Mouse (Mus musculus) embryonic facial prominence, embryonic 13.5 days (tissue): ENCODE results near the gene Fpr1. TPM values are rescaled to one million over a fixed set of nuclear protein-coding genes. Genes with fewer than 3 reads are reported as not detected.
A peak's percentile ranks its signal among the peaks of the same experiment; 100 is the strongest.

Source experiments
- ATAC-seq: fragments of 200-750 bp; cut with Nextera tagmentation; 2 replicates; pipeline ENCODE4 v1.8.0; 2017; ENCODE audit warnings: low read depth; ENCODE audit not compliant: insufficient number of reproducible peaks, insufficient read depth, low FRiP score, low TSS enrichment
- H3K27ac ChIP-seq: fragments of 300-500 bp; sonication (generic); 2 replicates; pipeline ENCODE4 v1.5.1; 2015; ENCODE audit warnings: moderate library complexity, mild to moderate bottlenecking, inconsistent platforms
- H3K27me3 ChIP-seq: fragments of 300-500 bp; sonication (generic); 2 replicates; pipeline ENCODE4 v1.6.1; 2015; ENCODE audit warnings: mild to moderate bottlenecking, inconsistent platforms
- H3K36me3 ChIP-seq: fragments of 300-500 bp; sonication (generic); 2 replicates; pipeline ENCODE4 v1.6.1; 2015; ENCODE audit warnings: mild to moderate bottlenecking, inconsistent platforms
- H3K4me1 ChIP-seq: fragments of 300-500 bp; sonication (generic); 2 replicates; pipeline ENCODE4 v1.6.1; 2015; ENCODE audit warnings: inconsistent platforms
- H3K4me2 ChIP-seq: fragments of 300-500 bp; sonication (generic); 2 replicates; pipeline ENCODE4 v1.6.1; 2015; ENCODE audit warnings: moderate library complexity, mild to moderate bottlenecking, inconsistent platforms
- H3K4me3 ChIP-seq: fragments of 300-500 bp; sonication (generic); 2 replicates; pipeline ENCODE4 v1.5.1; 2015; ENCODE audit warnings: mild to moderate bottlenecking, inconsistent platforms
- H3K9ac ChIP-seq: fragments of 300-500 bp; sonication (generic); 2 replicates; pipeline ENCODE4 v1.6.1; 2015; ENCODE audit warnings: mild to moderate bottlenecking, inconsistent platforms
- H3K9me3 ChIP-seq: fragments of 300-500 bp; sonication (generic); 2 replicates; pipeline ENCODE4 v1.6.1; 2016; ENCODE audit warnings: inconsistent platforms
- WGBS: fragments of 180-500 bp; shearing (Covaris S2); methylation state at CpG from one replicate; pipeline ENCODE4 v1.1.7; 2015; ENCODE audit warnings: mixed read lengths; 5-methylcytosine and 5-hydroxymethylcytosine counted together
- microRNA counts: library from miRNA; unstranded; fragments of <30 nt; microRNA quantifications from one replicate; lab custom pipeline; 2016
- microRNA-seq: library from miRNA; unstranded; fragments of <30 nt; microRNA quantifications from one replicate; pipeline ENCODE4, GENCODE M21; 2016
- polyA plus RNA-seq: library from polyadenylated mRNA; unstranded; fragments of >200 nt; fragmentation: Nextera tagmentation; extraction: Ambion mirVana; gene quantifications from 2 replicates; pipeline ENCODE4 v1.2.1, GENCODE M21; 2015

Gene Fpr1
- polyA plus RNA-seq, 1 experiment from 2014 or later = not detected

DNA sequence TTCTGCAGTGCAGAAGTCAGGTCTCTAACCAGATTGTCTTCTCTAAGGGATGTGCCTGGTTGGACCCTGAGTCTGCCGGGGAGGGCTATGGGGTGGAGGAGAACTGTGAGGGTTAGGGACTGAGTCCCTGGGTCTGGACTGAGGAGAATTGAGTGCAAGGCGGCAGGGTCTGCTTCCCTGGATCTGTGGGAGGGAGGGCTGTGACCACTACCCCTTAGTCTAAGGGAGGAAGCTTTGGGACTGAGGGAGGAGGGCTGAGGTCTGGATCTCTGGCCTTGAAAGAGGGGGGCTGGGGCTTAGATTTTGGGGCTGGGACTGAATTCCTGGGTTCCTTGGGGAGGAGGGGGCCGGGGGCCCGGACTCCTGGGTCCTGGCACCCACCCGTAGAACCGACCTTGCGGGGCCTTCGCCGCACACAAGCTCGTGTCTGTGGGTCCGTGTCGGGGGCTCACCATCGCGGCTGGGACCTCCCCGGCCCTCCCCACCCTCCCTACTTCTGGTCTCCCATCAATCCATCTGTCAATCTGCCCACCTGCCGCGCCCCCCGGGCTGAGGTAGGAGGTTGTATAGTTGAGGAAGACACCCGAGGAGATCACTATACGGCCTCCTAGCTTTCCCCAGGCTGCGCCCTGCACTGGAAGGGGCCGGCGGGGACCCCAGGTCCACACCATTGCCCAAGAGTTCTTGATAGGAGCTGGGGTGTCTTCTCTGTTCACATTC, 53.8 kb downstream of the Fpr1 start:
- 53% methylated on average over 23 of the region's 23 CpGs for WGBS
- Histone ChIP-seq H3K36me3 (peaks cover 43% of the 10 kb centered on the region), H3K4me3 (peak overlapping the region; percentile 87), H3K27ac (peak overlapping the region; percentile 100), H3K27me3 (no peaks in the 10 kb centered on the region), H3K4me2 (peak overlapping the region; percentile 87), H3K9ac (peak overlapping the region; percentile 93), H3K4me1 (peaks cover 60% of the 10 kb centered on the region), H3K9me3 (no peaks in the 10 kb centered on the region)
- no peak for ATAC-seq

DNA sequence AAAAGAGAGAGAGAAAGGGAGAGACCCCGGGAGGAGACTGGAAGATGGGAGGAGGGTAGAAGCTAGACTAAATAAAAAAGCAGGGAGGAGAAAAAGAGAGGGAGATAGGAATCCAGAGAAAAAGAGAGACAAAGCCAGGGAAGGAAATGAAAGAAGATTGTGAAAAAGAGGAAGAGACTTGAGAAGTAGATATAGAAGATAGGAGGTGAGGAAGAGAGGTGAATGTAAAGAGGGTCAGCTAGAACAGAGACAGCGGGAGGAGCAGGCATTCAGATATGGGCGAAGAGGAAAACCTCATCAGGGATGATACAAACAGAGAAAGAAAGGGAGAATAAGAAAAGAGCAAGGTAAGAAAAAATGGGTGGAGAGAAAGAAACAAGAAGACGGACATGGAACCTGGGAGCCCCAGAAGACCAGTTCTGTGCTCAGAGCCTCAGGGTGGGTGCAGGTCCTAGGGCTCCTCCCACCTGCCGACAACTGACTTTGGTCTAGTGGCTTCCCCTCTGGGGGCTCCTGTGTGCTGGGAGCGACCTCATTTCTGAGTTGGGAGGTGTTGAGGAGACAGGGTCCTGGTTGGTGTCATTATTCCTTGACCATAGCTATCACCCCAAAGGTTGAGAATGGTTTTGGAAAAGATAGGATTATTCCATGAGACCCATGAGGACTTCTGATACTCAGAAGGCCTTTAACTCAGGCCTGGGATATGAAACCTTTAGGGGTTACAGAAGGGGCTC, 54.5 kb downstream of the Fpr1 start:
- H3K9ac ChIP-seq = peak overlapping the region; percentile 93
- WGBS = 2% methylated on average over 6 of the region's 6 CpGs
- H3K4me2 ChIP-seq = peak overlapping the region; percentile 87
- peaks cover 52% of the 10 kb centered on the region for H3K4me1 ChIP-seq
- H3K36me3 ChIP-seq = peaks cover 40% of the 10 kb centered on the region
- no peaks in the 10 kb centered on the region for H3K27me3 ChIP-seq
- H3K4me3 ChIP-seq = peak overlapping the region; percentile 87
- ATAC-seq = no peak
- no peaks in the 10 kb centered on the region for H3K9me3 ChIP-seq
- H3K27ac ChIP-seq = peak overlapping the region; percentile 100

DNA sequence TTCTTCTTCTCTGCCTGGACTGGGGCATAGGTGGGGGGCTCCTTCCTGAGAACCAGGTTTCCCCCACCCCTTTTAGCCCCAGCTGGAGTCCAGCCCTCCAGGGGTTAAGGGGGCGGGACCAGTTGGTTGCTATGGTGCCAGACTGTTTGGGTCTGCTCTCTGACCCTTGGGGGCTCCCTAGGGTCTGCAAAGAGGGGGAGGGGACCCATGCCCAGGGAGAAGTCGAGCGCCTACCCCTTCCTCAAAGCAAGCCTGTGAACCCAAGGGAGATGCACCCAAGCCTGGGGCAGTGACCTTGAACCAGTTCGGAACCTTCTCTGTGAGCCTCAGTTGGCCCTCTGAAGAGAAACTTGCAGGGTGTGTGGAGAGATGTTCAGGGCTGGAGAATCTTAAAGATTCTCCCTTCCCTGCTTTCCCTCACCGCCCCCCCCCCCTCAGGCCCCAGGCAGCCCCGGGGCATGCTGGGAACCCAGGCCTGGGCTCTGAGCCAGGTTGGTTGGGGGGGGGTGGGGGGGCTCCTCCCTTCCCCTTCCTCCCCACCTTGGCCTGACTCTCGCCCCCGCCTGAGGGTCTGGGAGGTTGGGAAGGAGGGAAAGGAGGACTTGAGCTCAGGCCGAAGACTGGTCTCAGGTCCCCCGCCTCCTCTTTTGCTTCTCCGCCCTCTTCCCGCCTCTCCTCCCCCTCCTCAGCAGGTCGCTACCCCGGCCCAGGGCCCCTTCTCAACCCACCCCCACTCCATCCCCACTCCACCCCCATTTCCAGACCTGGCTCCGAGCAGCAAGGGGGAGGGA, 55.4 kb downstream of the Fpr1 start:
- Histone ChIP-seq H3K27ac (peak overlapping the region; percentile 100), H3K9ac (peak overlapping the region; percentile 93), H3K4me1 (peaks cover 44% of the 10 kb centered on the region), H3K36me3 (peaks cover 32% of the 10 kb centered on the region), H3K27me3 (no peaks in the 10 kb centered on the region), H3K9me3 (no peaks in the 10 kb centered on the region), H3K4me3 (peak overlapping the region; percentile 87), H3K4me2 (peak overlapping the region; percentile 87)
- WGBS = 0% methylated on average over 12 of the region's 15 CpGs
- ATAC-seq = peak; percentile 71

DNA sequence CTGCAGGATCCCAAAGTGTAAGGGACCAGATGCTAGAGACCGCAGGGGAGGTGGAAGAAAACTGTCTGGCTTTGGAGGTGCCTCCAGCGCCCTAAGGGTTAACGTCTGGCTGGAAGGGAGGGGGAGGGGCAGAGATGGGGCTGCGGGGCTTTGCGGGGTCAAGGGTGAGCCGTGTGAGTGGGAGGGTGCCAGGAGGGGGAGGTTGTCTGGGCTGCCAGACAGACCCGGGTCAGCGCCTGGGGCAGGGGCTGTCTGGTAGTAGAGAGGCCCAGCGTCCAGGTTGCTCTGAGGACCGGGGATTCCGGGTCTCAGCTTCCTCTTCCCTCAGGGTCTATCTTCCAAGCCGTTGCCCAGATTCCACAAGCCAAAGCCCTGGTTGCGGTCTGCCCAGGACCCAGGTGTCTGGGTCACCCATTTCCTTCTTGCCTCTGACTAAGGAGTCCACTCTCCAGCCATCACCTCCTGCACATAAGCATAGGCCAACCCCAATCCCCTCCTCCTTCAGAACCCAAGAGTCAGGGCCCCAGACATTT, 56.0 kb downstream of the Fpr1 start:
- no peak; the same call in 1 of the 2 replicates for ATAC-seq
- Histone ChIP-seq H3K36me3 (peaks cover 26% of the 10 kb centered on the region), H3K4me1 (peaks cover 38% of the 10 kb centered on the region), H3K4me3 (peak overlapping the region; percentile 87), H3K4me2 (peak overlapping the region; percentile 87), H3K27ac (peak overlapping the region; percentile 100), H3K27me3 (no peaks in the 10 kb centered on the region), H3K9ac (peak overlapping the region; percentile 93), H3K9me3 (no peaks in the 10 kb centered on the region)
- WGBS = under 1% methylated on average over 13 of the region's 13 CpGs

DNA sequence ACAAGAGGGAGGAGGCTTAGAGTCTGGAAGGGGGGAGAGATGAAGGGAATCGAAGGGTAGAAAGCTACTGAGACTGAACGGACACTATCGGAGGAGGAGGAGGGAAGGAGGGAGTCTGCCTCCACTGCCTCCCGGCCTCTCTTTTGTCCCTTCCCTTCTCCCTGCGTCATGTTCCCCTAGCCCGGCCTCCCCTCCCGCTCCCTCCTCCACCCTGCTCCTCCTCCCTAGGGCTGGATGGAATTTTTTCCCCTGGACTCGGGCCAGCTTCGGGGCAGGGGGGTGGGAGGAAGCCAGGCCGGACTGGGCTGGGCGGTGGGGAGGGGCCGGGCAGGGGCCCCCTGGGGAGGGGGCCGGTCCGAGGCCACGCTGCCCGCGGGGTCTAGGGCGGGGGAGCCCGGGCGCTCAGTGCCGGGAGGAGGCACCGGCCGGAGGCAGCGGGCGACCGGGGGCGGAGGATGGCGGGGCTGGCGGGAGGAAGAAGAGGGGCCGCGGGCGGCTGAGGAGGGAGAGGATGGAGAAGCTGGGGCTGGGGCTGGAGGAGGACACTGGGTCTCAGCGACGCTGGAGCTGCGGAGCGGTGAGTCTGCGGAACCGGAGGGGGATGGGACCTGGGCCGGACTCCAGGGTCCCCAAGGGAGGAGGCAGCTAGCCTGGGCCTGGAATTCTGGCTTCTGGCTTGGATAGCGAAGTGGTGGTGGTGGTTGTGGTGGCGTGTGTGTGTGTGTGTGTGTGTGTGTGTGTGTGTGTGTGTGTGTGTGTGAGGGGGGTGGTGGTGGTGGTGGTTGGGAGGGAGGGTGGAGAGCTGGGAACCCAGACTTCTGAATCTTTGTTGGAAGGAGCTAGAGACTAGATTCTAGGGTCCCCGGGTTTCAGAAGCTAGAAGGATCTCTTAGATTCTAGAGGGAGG, 56.7 kb downstream of the Fpr1 start, which contains the start of gene Spaca6:
TSS of gene Spaca6 (plus strand) at position 408 of the 907 bp plus-strand sequence.
- Histone ChIP-seq H3K9me3 (no peaks in the 10 kb centered on the region), H3K4me1 (peaks cover 32% of the 10 kb centered on the region), H3K9ac (peak within 1 kb of the TSS; percentile 93), H3K4me3 (peak within 1 kb of the TSS; percentile 87), H3K4me2 (peak within 1 kb of the TSS; percentile 87), H3K27me3 (no peaks in the 10 kb centered on the region), H3K36me3 (peaks cover 18% of the 10 kb centered on the region), H3K27ac (peak within 1 kb of the TSS; percentile 100)
- under 1% methylated on average over 39 of the region's 42 CpGs for WGBS
- ATAC-seq = peak; percentile 83

MicroRNAs encoded within 50 kb of the gene (microRNA counts, 519-probe panel; counts per million panel counts)
- microRNA mmu-let-7e (lab: Ali Mortazavi, UCI) = 5,378 counts per million, percentile 97 among the panel's probes with 10 or more counts
- 3,675 counts per million, percentile 81 among the panel's probes with 10 or more counts for microRNA mmu-miR-125a-3p (lab: Ali Mortazavi, UCI)
- microRNA mmu-miR-125a-5p (lab: Ali Mortazavi, UCI) = 5,758 counts per million, percentile 99 among the panel's probes with 10 or more counts
- 4,746 counts per million, percentile 94 among the panel's probes with 10 or more counts for microRNA mmu-miR-99b (lab: Ali Mortazavi, UCI)

Small RNAs within 50 kb of the gene (microRNA-seq; reads per million reads assigned to microRNA genes)
- gene Gm25927 = not detected
- 3,635 reads per million, percentile 88 among the genes with 10 or more reads in this experiment for gene Mir125a
- gene Mir99b = 25,240 reads per million, percentile 97 among the genes with 10 or more reads in this experiment
- gene Mirlet7e = not detected

Other genes with a start within 250 kb of the Fpr1 start
- gene Vmn2r90, start 180.2 kb downstream of the Fpr1 start, polyA plus RNA-seq = not detected in 2 replicates
- 51.9 and 52.6 TPM in 2 replicates for gene Spaca6, start 56.8 kb downstream of the Fpr1 start, polyA plus RNA-seq
- gene Has1, start 28.7 kb downstream of the Fpr1 start, polyA plus RNA-seq = 1.3 and 1.6 TPM in 2 replicates
- gene Fpr2, start 3.9 kb upstream of the Fpr1 start, polyA plus RNA-seq = not detected in 2 replicates
- gene Fpr3, start 3.9 kb upstream of the Fpr1 start, polyA plus RNA-seq = not detected in 2 replicates
- gene Fpr-rs4, start 137.8 kb upstream of the Fpr1 start, polyA plus RNA-seq = not detected in 2 replicates
- 0.03 TPM in 1 of 2 replicates, not detected in the other for gene Vmn2r124, start 165.5 kb upstream of the Fpr1 start, polyA plus RNA-seq
- gene Vmn2r91, start 201.1 kb upstream of the Fpr1 start, polyA plus RNA-seq = not detected in 2 replicates